Mouse (Mus musculus): ENCODE results near the gene Lrrd1. TPM values are rescaled to one million over a fixed set of nuclear protein-coding genes. Genes with fewer than 3 reads are reported as not detected.
"Not testable (repeated sequence)": the region's sequence is repeated elsewhere in the genome, so short reads cannot be mapped to it uniquely, and the experiment has no call there.

Gene Lrrd1
- polyA plus RNA-seq (2015; fragmentation: Nextera tagmentation; extraction: Ambion mirVana): 0.15 and 0.16 TPM in 2 replicates

DNA sequence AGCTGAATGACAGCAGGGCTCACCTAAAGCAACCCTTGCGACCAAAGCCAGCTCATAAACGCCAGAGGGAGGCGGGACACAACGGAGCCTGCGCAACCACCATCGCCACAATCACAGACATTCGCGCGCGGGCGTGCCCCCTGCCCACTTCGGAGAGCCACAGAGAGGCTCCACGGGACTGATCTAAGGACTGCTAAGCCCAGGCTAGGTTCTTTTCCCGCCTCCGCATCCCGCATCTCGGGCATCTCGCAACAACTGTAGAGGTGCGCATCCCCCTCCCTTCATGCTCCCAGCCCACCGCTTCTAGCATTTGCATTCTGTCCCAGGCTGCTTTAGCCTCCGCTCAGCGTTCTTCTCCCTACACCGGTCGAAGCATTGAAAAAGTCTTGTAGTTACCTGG, at the start of gene Lrrd1:
Gene Lrrd1, plus strand, starts transcription at position 148 of the 400 bp plus-strand sequence.
- Histone ChIP-seq H3K36me3 (peaks cover 8% of the 10 kb centered on the region), H3K4me3 (replicated peaks) (peak within 1 kb of the TSS; percentile 43), H3K27ac (no peak within 1 kb of the TSS), H3K4me1 (replicated peaks) (peaks cover 5% of the 10 kb centered on the region), H3K9ac (replicated peaks) (peak within 1 kb of the TSS; percentile 65), H3K27me3 (no peaks in the 10 kb centered on the region), H3K9me3 (no peaks in the 10 kb centered on the region), H3K4me2 (replicated peaks) (peak within 1 kb of the TSS; percentile 66)
- peak; percentile 71 for ATAC-seq
- 6% methylated on average over 24 of the region's 24 CpGs for WGBS

DNA sequence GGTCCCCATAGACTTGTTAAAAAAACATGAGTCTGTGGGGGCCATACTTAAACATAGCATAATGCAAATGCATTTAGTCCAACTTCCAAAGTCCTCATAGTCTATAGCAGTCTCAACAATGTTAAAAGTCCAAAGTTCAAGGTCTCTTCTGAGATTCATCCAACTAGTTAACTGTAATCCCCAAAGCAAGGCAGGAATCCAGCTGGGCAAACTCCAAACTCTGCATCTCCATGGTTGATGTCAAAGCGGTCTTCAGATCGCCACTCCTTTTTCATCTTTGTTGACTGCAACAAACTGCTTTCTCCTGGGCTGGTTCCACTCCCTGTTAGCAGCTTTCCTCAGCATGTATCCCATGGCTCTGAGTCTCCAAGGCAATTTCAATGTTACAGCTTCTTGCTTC, 47.9 kb upstream of the Lrrd1 start:
- not testable (repeated sequence) for H3K9ac ChIP-seq (replicated peaks); H3K27ac ChIP-seq; H3K27me3 ChIP-seq; H3K4me2 ChIP-seq (replicated peaks); H3K4me3 ChIP-seq (replicated peaks); H3K9me3 ChIP-seq; H3K36me3 ChIP-seq; ATAC-seq
- peaks cover 18% of the 10 kb centered on the region for H3K4me1 ChIP-seq (replicated peaks)
- 98% methylated on average over 2 of the region's 2 CpGs for WGBS

DNA sequence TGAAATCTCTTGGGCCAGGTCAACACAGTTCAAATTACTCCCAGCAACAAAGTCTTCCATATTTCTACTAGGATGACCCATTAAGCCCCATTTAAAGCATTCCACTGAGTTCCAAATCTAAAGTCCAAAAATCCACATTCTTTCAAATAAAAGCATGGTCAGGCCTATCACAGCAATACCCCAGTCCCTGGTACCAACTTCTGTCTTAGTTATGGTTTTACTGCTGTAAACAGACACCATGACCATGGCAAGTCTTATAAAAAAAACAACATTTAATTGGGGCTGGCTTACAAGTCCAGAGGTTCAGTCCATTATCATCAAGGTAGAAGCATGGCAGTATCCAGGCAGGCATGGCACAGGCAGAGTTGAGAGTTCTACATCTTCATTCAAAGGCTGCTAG, 46.3 kb upstream of the Lrrd1 start:
- H3K36me3 ChIP-seq; H3K4me2 ChIP-seq (replicated peaks); H3K27me3 ChIP-seq; H3K9me3 ChIP-seq; ATAC-seq; H3K9ac ChIP-seq (replicated peaks); H3K4me3 ChIP-seq (replicated peaks); H3K27ac ChIP-seq: not testable (repeated sequence)
- H3K4me1 ChIP-seq (replicated peaks): peaks cover 18% of the 10 kb centered on the region

DNA sequence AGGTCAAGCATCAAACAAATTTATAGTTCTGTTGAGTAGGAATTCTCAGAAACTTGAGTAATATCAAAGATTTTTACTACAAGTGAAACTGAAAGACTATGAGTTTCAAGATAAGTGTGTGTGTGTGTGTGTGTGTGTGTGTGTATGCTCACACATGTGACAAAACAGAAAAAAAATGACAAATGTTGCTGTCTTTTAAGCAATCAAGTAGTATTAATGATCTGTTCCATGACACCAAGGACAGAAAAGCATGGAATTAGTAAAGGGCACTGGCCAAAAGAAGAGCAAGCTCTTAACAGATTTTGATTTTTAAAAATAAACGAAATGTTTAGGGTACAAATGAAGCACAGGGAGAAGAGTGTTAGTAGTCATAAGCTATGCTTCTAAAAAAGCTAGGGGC, 44.9 kb upstream of the Lrrd1 start:
- 81% methylated on average over 1 of the region's 1 CpGs for WGBS
- Histone ChIP-seq H3K4me3 (replicated peaks) (no peak overlapping the region), H3K36me3 (no peaks in the 10 kb centered on the region), H3K9ac (replicated peaks) (no peak overlapping the region), H3K4me2 (replicated peaks) (no peak overlapping the region), H3K4me1 (replicated peaks) (peaks cover 26% of the 10 kb centered on the region), H3K27me3 (no peaks in the 10 kb centered on the region), H3K27ac (no peak overlapping the region), H3K9me3 (no peaks in the 10 kb centered on the region)
- no peak for ATAC-seq

DNA sequence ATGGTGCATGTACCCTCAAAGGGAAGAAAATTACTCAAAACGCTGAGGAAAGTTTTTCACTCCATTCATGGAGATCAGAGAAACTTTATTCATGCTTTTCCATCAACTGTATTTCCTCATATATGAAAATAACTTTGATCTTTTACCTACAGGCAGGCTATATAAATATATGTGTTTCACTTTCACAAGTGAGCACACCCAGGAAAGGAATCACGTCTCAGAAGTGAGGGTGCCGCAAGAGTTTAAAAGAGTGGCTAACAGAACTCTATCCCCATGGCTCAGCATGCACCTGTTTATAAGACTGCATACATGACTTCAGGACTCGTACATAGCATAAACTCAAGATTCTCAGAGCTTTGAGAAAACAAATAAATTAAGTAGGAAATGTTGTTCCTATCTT, 44.1 kb upstream of the Lrrd1 start:
- H3K9ac ChIP-seq (replicated peaks): 0 out of 2 replicates have a peak overlapping the region, but pooled peaks have one; percentile 29
- H3K27me3 ChIP-seq: no peaks in the 10 kb centered on the region
- 81% methylated on average over 4 of the region's 4 CpGs for WGBS
- no peaks in the 10 kb centered on the region for H3K9me3 ChIP-seq
- no peak overlapping the region for H3K27ac ChIP-seq
- peak overlapping the region; percentile 25 for H3K4me3 ChIP-seq (replicated peaks)
- no peaks in the 10 kb centered on the region for H3K36me3 ChIP-seq
- peaks cover 26% of the 10 kb centered on the region for H3K4me1 ChIP-seq (replicated peaks)
- ATAC-seq: no peak
- H3K4me2 ChIP-seq (replicated peaks): peak overlapping the region; percentile 49

DNA sequence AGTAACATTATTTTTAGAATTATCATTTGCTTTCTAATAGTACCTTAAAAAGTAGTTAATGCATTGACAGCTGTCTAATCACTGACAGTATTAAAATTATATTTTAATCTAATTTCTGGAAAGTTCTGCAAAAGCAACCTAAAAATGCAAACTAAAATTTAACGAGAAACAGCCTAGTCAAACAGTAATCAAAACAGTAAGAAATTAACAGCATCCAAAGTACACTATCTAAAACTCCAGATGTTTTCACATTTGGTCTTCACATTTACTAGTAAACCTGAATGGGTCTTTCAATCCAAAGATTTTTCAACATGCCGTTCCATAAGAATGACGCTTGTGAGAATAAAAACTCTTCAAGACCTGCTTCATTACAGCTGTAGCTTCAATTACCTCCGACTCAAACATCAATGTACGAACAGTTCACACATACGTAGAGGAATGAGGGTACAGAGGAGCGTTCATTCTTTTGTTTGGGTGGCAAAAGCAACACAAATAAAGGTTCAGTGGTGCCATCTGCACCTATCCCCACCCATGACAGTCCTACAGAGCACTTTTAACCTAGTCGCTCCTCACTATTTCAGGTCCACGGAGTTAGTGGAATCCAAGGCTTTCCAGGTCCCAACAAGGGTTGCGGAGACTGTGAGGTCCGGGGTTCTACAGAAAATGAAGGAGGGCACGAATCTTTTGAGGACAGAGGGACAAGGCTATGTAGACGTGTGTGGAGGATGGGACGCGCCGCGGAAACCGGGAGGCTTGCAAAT, 43.1 kb upstream of the Lrrd1 start:
- peak; percentile 1; the same call in 1 of the 2 replicates for ATAC-seq
- Histone ChIP-seq H3K4me2 (replicated peaks) (peak overlapping the region; percentile 91), H3K27me3 (no peaks in the 10 kb centered on the region)

DNA sequence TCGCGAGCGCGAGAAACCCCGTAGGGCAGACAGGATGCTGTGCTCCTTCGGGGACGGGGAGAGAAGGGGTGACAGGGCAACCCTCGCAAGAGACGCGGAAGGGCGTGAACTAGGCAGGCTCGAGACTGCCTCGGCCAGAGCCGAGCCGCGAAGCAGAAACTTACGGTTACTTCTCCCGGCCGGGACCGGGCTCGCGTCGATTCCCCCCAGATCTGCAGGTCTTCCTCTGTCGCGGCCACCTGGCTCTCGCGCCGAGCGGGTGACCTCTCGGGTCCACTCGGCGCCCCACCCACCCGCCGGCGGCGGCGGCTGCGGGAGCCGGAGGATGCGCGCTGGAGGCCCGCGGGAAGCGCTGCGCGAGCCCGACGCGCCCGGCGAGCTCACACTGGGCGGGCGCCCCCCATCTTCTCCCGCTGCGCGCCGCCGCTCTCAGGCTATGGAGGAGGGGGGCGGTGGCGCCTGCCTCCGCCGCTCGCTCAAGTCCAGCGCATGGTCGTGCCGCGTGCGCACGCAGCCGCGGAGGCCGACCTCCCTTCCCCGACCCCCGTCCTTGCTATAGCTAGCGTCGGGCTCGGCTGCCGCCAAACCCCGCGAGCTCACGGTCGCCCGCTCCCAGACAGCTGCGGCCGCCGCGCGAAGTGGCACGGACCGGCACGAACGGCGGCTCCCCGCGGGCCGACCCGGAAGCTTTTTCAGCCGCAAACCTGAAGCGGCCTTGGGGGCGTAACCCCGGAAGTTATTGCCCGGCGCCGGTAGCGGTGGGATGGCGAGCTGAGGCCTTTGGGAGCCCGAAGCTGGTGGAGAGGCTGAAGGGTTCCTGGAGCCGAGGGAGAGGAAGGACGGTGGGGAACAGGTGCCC, 42.3 kb upstream of the Lrrd1 start, which contains the start of the genes Ankib1 and Krit1:
Gene Ankib1, minus strand, starts transcription at position 493 of the 859 bp plus-strand sequence.
Gene Krit1, plus strand, starts transcription at position 752 of the 859 bp plus-strand sequence.
- Histone ChIP-seq H3K27me3 (no peaks in the 10 kb centered on the region), H3K9ac (replicated peaks) (peak within 1 kb of the TSS; percentile 90), H3K27ac (peak within 1 kb of the TSS; percentile 92), H3K4me2 (replicated peaks) (peak within 1 kb of the TSS; percentile 91), H3K4me1 (replicated peaks) (peaks cover 26% of the 10 kb centered on the region), H3K36me3 (0 out of 2 replicates have a peak, but pooled peaks cover 4% of the 10 kb centered on the region), H3K9me3 (no peaks in the 10 kb centered on the region), H3K4me3 (replicated peaks) (peak within 1 kb of the TSS; percentile 81)
- under 1% methylated on average over 94 of the region's 109 CpGs for WGBS
- peak; percentile 96 for ATAC-seq

More for the DNA sequence above, 43.1 kb upstream of the Lrrd1 start:
- Histone ChIP-seq H3K27ac (peak overlapping the region; percentile 92), H3K4me1 (replicated peaks) (peaks cover 26% of the 10 kb centered on the region), H3K4me3 (replicated peaks) (peak overlapping the region; percentile 81), H3K36me3 (no peaks in the 10 kb centered on the region), H3K9ac (replicated peaks) (peak overlapping the region; percentile 90), H3K9me3 (no peaks in the 10 kb centered on the region)
- 7% methylated on average over 18 of the region's 18 CpGs for WGBS

DNA sequence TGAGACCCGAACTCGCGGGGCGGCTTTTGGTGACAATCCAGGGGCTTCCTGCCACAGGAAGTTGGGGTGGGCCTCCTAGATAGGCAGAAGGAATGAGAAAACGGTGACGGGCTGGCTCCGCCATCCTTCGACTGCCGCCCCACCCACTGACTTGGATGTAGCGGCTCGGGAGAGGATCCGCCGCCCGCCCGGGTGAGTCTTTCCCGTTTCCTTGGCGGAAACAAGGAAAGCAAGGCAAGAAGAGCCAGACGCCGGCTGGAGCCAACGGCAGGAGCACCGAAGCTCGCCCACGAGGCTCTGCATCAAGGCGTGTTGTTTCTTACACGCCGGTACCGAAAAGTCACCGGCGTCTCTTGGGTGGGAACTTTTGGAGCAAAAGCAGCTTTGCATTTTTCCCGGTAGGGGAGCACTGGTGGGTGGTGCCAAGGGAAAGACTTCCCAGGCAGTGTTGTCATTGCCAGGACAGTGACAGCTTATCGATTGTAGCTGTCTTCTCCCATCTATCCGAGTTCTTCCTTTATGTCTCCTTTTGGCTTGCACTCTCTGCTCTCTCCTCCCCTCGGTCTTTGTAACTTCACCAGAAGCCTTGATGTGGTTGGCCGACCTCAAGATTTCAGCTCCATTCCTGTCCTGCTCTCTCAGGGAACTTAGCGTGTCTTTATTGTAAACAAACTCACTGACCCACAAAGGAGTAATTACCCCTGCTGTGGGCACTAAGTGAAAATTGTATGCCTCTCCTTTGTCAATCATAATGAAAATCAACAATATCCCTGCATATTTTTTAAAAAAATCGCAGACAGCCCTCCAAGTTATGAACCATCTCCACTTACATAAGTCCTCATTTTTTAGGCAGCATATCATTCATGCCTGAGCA, 41.4 kb upstream of the Lrrd1 start:
- peak; percentile 5; the same call in 1 of the 2 replicates for ATAC-seq
- under 1% methylated on average over 36 of the region's 36 CpGs for WGBS
- H3K4me3 ChIP-seq (replicated peaks): peak overlapping the region; percentile 81

DNA sequence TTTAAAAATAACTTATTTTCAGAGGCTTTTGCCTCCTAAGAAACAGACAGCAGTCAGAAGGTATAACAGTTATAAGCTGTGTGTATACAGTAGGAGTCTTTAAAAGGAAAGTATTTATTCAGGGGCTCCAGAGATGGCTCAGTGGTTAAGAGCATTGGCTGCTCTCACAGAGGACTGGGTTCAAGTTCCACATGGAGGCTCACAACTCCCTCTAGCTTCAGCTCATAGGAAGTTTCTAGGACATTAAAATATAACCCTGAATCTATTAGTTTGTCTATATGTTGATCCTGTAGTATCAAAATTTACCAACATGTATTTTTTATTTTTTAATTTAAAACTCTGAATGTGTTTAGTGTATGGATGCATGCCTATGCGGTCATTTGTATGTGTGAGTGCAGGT, 36.5 kb upstream of the Lrrd1 start:
- Histone ChIP-seq H3K4me1 (replicated peaks) (peaks cover 8% of the 10 kb centered on the region), H3K27ac (no peak overlapping the region), H3K36me3 (peaks cover 27% of the 10 kb centered on the region), H3K9me3 (no peaks in the 10 kb centered on the region), H3K27me3 (no peaks in the 10 kb centered on the region), H3K4me3 (replicated peaks) (no peak overlapping the region), H3K9ac (replicated peaks) (no peak overlapping the region), H3K4me2 (replicated peaks) (no peak overlapping the region)
- 97% methylated on average over 1 of the region's 1 CpGs for WGBS
- no peak for ATAC-seq

More for the DNA sequence above, 41.4 kb upstream of the Lrrd1 start:
- Histone ChIP-seq H3K27me3 (no peaks in the 10 kb centered on the region), H3K9me3 (no peaks in the 10 kb centered on the region), H3K4me1 (replicated peaks) (peaks cover 26% of the 10 kb centered on the region), H3K9ac (replicated peaks) (peak overlapping the region; percentile 90), H3K27ac (peak overlapping the region; percentile 92), H3K4me2 (replicated peaks) (peak overlapping the region; percentile 91), H3K36me3 (0 out of 2 replicates have a peak, but pooled peaks cover 5% of the 10 kb centered on the region)

DNA sequence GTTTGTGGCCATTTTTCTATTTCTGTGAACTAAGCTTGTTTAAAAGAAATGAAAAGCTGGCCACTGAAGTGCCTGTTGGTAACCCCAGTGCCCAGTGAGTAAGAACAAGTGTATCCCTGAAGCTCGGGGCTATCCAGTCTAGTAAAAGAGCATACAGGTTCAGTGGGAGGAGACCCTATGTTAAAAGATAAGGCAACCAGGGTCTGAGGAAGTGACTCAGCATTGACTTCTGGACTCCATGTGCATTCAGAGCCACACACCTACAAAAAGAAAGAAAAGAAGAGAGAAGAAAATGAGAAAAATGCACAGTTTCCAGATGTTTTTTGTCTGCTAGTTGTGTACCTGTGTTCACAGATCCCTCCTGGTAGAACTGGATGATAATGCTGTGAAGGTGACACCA, 10.9 kb upstream of the Lrrd1 start:
- ATAC-seq: no peak

DNA sequence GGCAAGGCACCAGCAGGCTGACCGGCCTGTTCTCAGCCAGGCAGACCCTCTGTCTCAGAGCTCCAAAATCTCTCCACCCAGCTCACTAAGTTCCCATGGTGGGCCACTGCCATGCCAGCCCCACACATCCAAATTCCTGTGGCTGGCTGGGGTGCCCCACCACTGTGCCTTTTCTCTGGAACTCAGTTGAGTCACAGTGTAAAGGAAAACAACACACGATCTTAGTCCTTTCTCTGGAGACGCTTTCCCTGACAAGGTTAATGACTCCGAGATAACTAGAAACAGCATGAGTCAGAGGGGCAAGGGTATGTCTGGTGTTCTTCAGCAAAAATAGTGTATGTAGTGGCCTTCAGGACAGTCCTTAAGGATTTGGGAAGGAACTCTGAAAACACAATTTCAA, 25.2 kb downstream of the Lrrd1 start:
- Histone ChIP-seq H3K4me3 (replicated peaks) (no peak overlapping the region), H3K4me1 (replicated peaks) (no peaks in the 10 kb centered on the region), H3K36me3 (no peaks in the 10 kb centered on the region), H3K9me3 (no peaks in the 10 kb centered on the region), H3K27me3 (no peaks in the 10 kb centered on the region), H3K4me2 (replicated peaks) (no peak overlapping the region), H3K27ac (no peak overlapping the region), H3K9ac (replicated peaks) (no peak overlapping the region)
- ATAC-seq: no peak
- 88% methylated on average over 4 of the region's 4 CpGs for WGBS

More for the DNA sequence above, 10.9 kb upstream of the Lrrd1 start:
- Histone ChIP-seq H3K4me1 (replicated peaks) (no peaks in the 10 kb centered on the region), H3K9me3 (no peaks in the 10 kb centered on the region), H3K27ac (no peak overlapping the region), H3K36me3 (peaks cover 51% of the 10 kb centered on the region), H3K27me3 (no peaks in the 10 kb centered on the region), H3K4me2 (replicated peaks) (no peak overlapping the region), H3K9ac (replicated peaks) (no peak overlapping the region), H3K4me3 (replicated peaks) (no peak overlapping the region)
- WGBS: 95% methylated on average over 1 of the region's 1 CpGs
